Mouse (Mus musculus): ENCODE results near the gene Gpr146.
A peak's percentile ranks its signal among the peaks of the same experiment; 100 is the strongest.

Gpr146 gene

DNA sequence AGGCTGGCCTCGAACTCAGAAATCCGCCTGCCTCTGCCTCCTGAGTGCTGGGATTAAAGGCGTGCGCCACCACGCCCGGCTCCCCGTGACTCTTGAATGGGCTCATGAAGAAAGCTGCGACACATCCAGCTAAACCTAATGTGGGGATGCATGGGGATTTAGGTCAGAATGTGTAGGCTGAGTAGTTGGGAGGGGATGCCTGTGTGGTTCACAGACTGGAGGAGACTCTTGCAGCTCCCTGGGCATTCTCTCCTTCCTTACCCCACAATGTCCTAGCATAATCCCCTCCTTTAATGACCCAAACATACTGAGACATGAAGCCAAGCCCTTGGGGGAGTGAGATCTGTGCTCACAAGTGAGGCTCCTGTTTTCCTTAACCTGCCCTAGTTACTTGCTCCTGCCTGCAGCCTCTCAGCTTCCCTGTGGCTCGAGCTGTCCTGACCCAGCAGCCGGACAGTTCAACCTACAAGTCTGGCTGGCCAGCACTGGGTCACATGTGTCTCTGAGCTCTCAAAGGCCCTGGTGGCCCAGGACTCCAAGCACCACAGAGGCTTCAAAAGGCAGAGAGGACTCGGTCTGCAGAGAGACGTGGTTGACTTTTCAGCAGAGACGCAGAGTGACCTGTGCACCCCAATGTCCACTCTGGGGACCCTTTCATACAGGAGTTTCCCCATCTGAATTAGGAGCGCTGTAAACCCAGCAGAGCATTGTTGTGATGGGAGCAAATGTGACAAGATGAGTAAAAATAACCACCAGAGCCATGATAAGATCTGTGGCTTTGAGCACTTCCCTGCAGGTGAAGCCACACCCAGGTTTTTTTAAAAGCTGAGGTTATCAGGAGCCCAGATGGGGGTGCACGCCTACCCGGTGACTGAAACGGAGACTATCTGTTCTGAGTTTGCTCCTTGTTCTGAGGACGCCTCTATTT lies 4.4 kb downstream of the Gpr146 start:
- peak; percentile 67 for DNase-seq (ENCODE audit: low spot score)

DNA sequence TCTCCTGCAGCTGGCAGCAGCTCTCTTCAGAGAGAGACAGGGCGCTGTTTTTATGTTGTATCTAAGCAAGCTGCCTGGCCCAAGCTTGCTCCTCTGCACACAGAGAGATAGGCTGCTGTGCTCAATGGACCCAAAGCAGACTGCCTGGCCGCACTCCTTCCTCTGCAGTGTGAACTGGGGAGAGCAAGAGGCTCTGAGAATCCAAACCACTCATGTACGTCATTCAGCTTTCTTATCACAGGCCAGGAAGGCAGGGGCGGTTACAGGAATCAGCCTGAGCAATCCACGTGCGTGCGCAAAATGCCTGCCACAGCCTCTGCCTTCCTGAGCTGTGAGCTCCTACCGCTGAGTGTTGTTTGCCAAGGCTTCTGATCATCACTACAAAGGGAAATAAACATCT lies 5.3 kb downstream of the Gpr146 start:
- DNase-seq (ENCODE audit: low spot score), result peak; percentile 66

DNA sequence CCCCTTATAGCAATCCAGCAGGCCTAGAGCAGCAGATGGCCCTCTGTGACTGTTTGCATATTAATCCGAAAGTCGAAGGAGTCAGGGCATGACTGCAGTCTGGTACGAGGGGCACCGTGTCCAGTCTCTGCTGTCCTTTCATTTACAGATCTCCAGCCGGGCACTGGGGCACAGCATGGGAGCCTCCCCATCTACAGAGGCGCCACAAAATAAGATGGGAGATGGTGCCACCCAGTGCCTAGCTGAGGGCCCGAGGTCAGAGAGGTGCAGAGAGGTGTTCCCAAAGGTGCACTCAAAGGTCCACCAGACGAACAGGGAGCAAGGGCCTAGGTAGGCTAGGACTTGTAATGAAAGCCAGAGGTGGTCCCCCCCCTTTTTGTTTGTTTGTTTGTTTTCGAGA lies 5.7 kb downstream of the Gpr146 start:
- no peak for DNase-seq (ENCODE audit: low spot score)

DNA sequence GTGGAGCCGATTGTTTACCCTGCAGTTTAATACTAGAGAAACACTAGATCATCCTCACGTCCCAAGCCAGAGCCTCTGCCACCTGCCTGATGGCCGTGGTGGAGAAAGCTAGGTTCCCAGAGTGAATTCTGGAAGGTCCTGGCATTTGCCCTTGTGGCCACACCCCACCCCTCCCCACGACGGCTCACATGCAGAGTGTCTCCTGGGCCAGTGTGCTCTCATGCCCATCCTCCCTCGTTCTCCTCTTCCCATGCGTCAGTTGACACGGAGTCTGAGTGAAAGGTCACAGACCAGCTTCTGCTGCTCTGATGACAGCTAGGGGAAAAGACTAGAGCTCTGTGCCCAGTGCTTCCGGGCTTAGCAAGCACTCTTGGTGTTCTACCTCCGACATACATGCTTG lies 7.0 kb downstream of the Gpr146 start:
- DNase-seq (ENCODE audit: low spot score), result no peak

DNA sequence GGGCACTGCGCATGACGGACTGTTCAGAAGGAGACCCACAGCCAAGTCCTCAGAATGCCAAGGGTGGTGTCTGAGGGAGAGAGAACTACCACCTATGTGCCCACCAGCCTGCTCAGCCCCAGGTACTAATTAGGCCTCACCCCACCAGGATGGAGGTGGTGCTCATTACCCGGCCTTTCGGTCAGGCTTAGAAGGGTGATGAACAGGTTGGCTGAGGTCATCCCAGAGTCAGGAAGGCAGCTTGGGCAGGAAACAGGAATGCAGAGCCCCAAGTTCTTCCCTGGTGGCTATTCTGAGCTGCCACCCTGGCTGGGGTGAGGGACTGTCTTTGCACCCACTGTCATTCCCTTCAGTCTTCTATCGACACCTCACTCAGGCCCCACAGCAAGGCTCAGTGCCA lies 8.6 kb downstream of the Gpr146 start:
- DNase-seq (ENCODE audit: low spot score), result no peak

DNA sequence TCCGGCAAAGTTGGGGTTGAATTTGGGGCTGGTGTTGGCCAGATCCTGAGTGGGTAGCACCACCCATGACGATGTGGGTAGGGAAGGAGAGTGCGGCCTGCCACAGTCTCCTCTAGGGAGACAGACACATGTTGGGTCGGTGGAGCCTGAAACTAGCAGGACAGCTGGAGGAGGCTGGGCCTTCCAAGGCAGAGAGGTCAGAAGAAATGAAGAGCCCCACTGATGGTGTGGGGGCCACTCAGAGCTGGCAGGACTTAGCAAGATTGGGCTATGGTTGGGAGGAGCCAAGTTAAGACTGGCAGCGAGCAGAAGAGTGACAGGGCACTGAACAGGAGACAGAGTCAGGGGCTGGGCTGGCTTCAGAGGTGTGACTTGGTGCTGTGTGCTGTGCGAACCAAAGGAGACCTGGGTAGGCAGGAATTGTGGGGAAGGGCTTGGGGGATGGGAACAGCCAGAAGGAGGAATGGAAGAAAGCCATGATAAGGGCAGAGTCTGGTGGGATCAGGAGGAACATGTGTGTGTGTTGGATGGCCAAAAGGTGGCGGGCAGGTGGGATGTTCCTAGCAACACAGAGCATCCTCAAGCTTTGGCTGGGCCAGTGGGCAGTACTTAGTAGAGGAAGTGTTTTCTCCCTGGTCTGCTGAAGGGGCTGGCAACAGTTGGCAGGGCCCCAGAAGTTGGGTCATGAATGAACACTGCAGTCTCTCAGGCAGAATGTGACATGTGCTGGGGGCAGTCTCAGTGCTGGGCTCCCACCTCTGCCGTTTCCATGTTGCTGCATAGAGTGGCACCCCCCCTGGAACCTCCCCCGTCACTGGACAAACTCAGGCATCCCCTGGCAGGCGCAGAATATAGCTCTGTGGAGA lies 10.1 kb downstream of the Gpr146 start:
- DNase-seq (ENCODE audit: low spot score), result no peak

DNA sequence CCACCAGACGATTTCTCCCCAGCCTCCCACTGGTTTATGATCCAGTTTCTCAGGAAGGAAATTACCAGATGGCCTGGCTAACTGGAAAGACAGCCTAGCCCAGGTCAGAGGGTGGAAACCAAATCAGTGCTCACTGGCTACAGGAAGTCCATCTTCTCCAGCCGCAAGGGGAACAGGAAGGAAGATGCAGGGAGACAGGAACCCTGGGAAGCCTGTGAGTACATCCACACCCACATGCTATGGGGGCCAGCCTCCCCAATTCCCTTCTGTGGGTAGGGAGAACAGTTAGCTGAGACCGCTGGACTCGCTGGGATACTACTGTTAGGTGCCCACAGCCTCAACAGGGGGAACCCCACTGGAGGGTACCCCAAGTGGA lies 10.7 kb downstream of the Gpr146 start:
- DNase-seq (ENCODE audit: low spot score), result no peak

DNA sequence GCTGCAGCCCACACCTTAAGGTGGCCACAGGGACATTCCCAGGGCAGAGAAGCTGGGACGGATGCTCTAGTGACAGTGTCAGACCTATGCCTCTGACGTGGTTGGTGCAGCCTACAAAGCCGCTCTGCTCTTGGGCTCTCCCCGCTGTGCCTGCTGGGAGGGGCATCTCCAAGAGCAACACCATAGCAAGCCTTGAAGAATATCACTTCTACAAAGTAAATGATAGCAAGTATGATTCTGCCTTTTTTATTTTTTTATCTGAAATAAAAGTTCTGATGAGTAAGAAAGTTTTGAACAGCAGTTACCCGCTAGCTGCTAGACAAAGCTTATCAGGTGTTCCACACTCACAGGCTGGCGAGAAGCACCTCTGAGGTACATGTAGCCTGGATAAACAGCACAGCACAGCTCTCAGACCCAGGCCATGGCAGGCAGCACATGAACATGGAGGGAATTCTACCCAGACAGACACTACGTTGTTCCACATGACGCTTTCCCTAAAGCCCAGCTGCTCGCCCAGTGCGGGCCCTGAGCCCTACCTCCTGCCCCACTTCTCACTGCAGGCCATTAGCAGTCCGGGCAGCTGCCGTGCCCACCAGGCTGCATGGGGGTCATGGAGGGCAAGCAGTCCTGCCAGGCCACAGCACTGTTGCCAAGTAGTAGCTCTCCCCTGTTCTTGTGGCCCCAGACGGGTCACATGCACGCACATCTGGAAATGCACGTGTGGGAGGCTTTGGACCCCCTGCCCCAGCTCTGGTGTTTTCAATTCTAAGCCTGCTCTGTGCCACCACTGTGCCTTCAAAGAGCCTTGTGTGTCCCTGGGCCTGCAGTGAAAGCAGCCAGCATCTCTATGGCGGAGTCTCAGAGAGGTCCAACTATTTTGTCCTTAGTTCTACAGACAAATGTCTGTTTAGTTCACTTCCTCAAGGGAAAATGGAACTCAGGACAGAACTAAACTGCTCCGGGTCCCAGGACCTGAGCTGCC lies 11.5 kb downstream of the Gpr146 start:
- DNase-seq (ENCODE audit: low spot score), result peak; percentile 50

DNA sequence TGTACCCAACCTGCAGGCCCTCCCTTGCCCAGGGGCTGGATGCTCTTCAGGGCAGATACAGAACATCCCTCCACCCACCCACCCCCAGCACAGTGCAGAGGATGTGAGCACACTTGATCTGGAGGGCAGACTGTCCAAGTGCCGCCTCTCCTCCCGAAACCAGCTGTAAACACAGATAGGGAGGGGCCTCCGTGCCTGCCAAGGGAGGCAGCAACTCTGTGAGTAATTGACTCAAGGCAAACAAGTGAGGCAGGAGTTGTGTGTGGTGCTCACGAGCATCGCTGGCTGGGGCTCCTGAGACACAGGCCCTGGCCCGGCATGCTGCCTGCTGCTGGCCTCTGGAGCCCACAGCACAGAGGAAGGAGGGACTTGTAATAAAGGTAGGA lies 12.2 kb downstream of the Gpr146 start:
- DNase-seq (ENCODE audit: low spot score), result peak; percentile 75

DNA sequence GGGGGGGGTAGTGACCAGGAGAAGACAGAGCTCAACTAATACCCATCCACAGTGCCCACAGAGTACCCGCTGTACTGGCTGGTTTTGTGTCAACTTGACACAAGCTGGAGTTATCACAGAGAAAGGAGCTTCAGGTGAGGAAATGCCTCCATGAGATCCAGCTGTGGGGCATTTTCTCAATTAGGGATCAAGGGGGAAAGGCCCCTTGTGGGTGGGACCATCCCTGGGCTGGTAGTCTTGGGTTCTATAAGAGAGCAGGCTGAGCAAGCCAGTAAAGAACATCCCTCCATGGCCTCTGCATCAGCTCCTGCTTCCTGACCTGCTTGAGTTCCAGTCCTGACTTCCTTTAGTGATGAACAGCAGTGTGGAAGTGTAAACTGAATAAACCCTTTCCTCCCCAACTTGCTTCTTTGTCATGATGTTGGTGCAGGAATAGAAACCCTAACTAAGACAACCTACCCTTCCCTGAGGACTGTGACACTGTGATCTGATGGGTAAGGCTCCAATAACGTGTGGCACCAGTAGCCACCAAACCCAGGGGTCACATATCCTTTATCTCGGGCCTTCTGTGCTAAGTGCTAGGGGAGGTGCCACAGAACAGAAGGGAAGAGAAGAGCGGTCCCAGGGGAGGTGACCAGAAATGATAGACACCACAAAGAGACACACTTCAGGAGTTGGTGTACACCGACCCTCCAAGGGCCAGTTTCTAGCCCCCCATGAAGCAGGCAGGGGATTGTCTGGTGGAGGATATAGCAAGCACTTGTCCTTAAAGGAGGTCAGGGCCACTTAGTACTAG lies 13.0 kb downstream of the Gpr146 start:
- DNase-seq (ENCODE audit: low spot score), result peak; percentile 32

DNA sequence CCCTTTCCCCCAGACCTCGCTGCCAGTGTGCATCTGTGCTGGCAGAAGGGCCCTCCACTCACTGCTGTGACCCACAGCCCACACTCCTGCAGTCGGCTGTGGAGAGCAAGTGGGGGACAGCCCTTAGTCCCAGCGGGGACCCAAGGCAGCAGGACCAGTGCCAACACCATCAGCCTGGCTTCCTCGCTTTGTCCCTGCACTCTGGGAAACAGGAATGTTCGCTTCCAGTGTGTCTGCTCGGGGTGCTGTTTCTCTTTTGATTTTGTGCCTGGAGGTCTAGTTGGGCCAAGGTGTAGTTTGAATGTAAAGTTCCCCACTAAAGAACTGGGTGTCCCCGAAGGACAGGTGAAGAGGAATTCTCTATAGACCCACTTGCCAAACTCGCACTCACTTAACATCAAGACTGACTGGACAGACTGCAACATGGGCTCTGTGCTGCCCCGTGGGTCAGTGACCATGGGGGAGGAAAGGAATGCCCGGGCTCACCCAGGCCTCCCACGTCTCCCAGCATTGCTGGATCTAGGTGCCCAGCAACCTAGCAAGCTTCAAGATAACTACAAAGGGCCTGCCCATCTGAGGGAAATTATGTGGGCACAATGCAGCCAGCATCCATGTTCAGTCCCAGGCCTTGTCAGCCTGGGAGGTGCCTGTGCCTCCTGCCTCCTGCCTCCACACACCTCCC lies 14.0 kb downstream of the Gpr146 start:
- no peak for DNase-seq (ENCODE audit: low spot score)

DNA sequence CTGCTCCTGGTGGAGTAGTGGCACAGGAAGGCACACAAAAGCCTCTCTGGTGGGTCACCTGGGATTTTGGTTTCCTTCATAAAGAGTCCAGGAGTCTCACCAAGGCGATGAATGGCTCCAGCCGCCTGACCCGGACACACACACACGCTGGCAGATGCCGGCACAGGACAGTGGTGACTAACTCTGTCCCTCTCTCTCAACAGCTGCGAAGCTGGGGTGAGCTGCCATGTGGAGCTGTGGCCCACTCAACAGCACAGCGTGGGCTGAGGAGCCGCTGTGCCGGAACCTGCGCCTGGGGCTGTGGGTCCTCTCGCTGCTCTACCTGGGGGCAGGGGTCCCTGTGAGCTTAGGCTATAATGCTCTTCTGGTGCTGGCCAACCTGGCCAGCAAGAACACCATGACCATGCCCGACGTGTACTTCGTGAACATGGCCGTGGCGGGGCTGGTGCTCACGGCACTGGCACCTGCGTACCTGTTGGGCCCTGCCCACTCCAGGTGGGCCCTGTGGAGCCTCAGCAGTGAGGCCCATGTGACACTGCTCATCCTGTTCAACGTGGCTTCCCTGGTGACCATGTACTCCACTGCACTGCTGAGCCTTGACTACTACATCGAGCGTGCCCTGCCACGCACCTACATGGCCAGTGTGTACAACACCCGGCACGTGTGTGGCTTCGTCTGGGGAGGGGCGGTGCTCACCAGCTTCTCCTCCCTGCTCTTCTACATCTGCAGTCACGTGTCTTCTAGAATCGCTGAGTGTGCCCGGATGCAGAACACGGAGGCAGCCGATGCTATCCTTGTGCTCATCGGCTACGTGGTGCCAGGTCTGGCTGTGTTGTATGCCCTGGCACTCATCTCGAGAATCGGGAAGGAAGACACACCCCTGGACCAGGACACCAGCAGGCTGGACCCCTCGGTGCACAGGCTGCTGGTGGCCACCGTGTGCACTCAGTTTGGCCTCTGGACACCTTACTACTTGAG lies 15.0 kb downstream of the Gpr146 start:
- no peak for DNase-seq (ENCODE audit: low spot score)

DNA sequence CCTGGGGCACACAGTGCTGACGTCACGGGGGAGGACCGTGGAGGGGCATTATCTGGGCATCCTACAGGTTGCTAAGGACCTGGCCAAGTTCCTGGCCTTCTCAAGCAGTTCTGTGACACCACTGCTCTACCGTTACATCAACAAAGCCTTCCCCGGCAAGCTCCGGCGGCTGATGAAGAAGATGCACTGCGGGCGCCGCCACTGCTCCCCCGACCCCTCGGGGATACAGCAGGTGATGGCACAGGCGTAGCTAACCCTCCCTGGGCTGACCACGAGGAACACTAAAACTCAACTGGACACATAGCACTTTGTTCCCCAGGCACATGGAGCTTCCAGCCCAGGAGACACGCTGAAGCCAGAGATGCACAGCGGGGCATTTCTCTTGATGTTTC lies 15.7 kb downstream of the Gpr146 start:
- no peak for DNase-seq (ENCODE audit: low spot score)

DNA sequence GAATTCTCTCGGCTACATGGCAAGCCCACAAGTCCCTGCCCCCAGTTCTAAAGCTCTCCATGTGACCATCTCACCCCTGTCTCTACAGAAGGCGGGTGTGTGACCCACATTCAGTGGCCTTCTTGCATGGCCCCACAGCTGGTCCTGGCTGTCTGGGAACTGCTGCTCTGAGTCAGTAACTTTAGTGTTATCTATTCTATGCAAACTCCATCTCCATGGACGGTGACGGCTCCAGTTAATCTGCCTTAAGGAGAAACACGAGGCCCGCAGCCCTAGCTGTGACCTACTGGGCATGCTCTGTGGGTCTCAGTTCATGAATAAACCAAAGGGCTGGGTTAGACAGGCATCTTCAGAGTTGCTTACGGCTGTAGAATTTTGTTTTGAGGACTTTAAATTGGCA lies 16.9 kb downstream of the Gpr146 start:
- DNase-seq (ENCODE audit: low spot score), result no peak

DNA sequence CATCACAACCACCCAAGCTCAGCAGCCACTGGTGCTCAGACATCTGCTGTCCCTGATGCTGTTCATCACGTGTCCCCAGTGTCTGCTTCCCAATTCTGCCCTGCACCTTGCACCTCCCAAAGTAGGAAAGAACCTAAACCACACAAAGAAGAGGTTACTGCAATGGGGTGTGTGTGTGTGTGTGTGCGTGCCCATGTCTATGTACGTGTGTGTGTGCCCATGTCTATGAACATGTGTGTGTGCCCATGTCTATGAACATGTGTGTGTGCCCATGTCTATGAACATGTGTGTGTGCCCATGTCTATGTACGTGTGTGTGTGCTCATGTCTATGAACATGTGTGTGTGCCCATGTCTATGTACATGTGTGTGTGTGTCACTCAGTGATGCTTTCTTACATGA lies 18.0 kb downstream of the Gpr146 start:
- DNase-seq (ENCODE audit: low spot score), result no peak

DNA sequence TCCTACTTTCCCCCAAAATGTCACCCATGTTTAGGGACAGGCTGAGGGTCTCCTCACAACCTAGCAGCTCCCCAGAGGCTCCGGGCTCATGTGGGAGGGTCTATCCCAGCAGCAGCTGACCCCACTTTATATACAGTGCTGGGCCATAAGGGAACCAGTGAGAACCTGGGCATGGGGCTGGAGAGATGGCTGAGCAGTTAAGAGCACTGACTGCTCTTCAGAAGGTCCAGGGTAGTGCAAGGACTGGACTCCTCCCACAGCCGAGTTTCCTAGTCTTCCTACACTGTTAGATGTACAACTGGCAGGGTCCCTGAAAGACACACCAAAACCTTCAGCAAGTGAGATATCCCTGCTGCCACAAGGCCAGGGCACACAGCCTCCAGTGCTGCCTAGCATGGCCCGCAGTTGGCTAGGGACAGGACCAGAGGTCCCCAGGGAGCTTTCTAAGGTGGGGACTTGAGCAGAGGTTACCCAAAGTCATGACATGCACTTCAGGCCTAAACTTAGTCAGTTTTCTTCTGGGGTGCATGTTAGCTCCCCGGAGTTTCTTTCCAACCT lies 19.9 kb downstream of the Gpr146 start:
- no peak for DNase-seq (ENCODE audit: low spot score)

DNA sequence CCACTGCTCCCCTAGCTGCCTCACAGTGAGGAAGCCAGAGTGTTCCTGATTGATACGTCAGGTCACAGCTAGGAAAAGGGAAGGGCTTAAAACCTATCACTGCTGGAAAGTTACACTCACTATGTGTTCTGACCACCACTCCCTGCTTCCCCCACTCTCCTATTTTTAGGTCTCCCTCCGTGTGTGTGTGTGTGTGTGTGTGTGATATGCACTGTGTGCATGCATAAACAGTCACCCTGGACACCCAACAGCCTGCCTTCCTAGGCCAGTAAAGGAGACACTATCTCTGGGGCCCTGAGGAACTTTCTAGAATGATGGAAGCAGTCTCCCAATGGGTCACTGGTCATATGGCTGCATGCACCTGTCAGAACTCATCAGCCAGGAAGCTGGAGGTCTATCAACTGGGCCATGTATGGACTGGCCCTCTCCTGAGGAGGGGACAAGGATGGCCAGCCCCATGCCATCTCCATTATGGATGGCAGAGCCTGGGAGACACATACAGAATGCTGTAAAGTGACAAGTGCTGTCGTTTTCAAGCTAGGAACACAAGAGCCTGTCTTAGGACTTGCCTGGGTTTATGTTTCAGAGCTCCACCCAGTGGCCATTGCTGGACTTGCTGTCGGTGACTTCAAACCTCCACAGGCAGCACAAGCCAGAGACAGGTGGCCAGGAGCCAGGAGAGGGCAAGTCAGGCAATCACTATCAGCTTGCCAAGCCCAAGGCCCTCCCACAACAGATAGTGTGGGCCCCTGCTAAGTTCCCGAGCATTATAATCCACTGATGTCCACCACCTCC lies 20.7 kb downstream of the Gpr146 start:
- peak; percentile 91 for DNase-seq (ENCODE audit: low spot score)

DNA sequence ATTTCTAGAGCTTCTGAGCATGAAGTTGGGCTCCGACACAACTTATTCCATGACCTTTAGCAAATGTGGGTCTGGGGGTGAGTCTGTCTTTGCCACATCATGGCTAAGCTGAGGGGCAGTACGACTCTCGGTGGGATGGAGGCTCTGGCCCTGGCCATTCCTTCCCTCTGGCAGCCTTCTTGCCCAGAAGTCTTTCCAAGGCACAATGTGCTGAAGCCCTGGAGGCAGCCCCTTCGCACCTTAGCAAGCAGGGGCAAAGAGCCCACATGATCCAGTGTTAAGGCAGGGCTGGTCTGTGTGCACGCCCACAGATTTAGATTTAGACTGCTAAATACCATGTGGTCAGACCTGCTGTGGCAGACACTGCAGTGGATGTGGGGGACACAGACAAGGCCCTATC lies 21.3 kb downstream of the Gpr146 start:
- DNase-seq (ENCODE audit: low spot score), result no peak
